Mouse (Mus musculus) B cell, adult 2 months (primary cell): ENCODE measurements around the gene Gbp2.
"Not testable (repeated sequence)": the region's sequence is repeated elsewhere in the genome, so short reads cannot be mapped to it uniquely, and the experiment has no call there.

Source experiments
- DNase-seq, 2 experiments: peaks; one replicate each; pipeline ENCODE4 v3.0.0; 2022

The Gbp2 gene

GRCm38 (mm10) chr3:142620111-142620955 is at the start of gene Gbp2:
Gene Gbp2, plus strand, starts transcription at chr3:142620602.
- DNase-seq = peak; percentile 42 to 49

DNA sequence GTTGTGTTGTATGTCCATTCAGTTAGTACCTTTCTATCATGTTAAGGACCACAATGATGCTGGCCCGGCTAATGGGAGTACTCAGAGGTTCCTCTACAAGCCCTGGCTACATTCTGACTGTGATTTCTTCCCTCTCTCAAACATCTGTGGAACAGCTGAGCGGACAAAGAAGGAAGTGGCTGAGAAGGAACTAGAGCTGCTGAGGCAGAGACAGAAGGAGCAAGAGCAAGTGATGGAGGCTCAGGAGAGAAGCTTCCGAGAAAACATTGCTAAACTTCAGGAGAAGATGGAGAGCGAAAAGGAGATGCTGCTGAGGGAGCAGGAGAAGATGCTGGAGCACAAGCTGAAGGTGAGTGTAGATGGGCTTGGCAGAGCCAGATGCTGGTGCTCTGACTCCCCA is 49.7 kb upstream of the Gbp2 start:
- no peak for DNase-seq

GRCm38 (mm10) chr3:142577108-142577507 is 43.3 kb upstream of the Gbp2 start:
- DNase-seq = no peak

GRCm38 (mm10) chr3:142578342-142578741 is 42.1 kb upstream of the Gbp2 start:
- DNase-seq = no peak

- no peak for DNase-seq
Observed at GRCm38 (mm10) chr3:142583067-142583466, 37.3 kb upstream of the Gbp2 start.

GRCm38 (mm10) chr3:142587386-142587785 is 33.0 kb upstream of the Gbp2 start:
- no peak for DNase-seq

DNA sequence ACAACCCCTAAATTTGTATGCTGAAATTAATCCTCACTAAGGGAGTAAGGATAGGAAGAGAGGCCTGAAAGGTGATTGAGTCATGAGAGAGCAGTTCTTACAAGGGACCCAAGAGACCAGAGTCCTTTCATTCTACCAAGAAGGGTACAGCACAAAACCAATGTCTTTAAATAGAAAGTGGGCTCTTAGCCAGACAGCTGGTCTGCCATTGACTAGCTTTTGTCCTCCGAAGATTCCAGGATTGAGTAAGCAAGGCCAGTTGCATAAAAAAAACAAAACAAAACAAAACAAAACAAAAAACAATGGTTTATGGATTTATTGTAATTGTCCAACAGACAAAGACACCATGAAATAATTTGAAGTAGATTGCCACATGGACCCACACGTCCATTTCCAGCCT is 31.5 kb upstream of the Gbp2 start:
- no peak for DNase-seq

DNA sequence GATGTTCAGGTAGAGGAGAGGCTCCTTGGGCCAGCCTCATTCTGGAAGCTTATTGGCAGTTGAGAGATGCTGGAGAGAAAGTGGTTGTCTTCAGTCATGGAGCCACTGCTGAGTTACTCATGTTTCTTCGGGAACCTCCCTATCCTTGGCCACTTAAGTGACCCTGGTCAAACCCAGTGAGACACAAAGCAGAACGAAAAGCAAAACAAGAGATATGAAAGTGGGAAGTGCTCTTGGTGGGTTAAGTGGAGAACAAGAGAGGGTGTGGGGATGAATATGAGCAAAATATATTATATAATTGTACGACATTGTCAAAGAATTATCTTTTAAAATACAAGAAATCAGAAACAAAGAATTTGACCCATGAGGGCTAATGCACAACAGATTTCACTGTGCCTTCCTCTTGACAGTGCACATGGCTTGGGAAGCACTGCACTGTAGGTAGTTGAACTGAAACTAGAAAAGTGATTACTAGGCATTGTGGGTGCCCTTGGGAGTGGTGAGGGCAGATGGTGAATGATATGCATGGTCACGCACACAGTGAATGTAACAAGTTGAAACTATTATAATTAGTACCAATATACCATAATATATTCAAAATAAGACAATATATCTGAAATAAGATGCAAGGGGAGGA is 29.9 kb upstream of the Gbp2 start:
- peak; percentile 19 to 36 for DNase-seq

- DNase-seq = no peak
Observed at GRCm38 (mm10) chr3:142594547-142594946, 25.9 kb upstream of the Gbp2 start, which contains the start of gene Gbp2b. Gene Gbp2b, plus strand, starts transcription at chr3:142594847.

DNA sequence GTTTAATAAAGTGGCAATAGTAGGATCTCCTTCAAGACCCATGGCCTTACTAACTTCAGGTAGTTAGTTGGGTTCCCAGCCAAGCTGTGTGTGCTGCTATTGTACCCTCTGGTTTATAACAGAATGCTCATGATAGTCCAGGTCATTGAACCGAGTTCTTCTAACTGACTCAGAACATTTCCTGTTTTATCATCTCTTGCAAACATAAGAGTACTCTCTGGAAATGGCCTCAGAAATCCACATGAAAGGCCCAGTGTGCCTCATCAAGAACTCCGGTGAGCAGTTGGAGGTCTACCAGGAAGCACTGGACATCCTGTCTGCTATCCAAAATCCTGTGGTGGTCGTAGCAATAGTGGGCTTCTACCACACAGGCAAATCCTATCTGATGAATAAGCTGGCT is 22.5 kb upstream of the Gbp2 start:
- DNase-seq = no peak

GRCm38 (mm10) chr3:142601675-142602074 is 18.7 kb upstream of the Gbp2 start:
- DNase-seq = no peak

GRCm38 (mm10) chr3:142618658-142619057 is 1.7 kb upstream of the Gbp2 start:
- DNase-seq = peak; percentile 63 to 73

- peak; percentile 24 to 26 for DNase-seq
Observed at GRCm38 (mm10) chr3:142619606-142620005, 796 bp upstream of the Gbp2 start.

DNA sequence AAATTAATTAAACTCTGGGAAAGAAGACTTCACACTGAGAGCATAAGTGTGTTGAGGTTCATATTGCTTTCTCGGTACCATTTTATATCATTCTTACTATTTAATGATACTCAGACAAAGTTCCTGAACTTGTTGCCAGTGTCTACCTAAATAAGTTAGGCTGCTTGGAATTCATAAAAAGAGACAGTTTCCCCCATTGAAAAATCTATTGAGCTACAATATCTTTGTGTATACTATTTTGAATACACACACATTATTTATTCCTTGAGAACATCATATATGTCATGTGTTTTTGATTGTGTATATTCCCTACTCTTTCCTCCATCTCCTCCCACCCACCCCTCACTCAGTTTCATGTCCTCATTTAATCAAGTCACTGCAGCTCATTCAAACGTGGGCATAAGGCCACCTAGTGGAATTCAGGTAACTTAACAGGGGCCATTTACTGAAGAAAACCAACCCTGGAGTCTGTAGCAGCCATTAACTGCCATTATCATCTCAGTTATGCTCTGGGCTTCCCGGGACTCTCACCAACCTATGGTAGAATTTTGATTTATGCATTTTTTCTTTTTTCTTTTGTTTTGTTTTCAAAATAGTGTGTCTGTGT is 657 bp downstream of the Gbp2 start:
- DNase-seq = peak; percentile 42 to 49

GRCm38 (mm10) chr3:142630385-142630784 is 10.0 kb downstream of the Gbp2 start:
- DNase-seq = no peak

DNA sequence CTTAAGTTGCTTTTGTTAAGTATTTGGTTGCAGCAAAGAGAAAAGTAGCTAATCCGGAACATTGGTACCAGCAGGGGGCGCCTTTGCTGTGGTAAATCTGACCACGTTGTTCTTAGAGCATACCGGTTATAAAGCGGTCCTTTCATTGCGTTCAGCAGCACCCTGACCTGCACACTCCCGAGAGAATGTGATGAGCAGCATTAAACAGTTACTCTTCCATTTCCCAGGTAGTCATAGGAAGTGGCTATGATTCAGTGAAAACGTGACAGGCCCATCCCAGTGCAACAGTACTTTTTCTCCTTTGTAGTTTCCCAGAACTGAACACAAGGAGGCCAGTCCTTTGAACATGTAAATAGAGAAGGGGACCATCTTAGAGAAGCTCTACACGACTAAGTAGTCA is 19.8 kb downstream of the Gbp2 start:
- DNase-seq = peak; percentile 78 to 79

DNA sequence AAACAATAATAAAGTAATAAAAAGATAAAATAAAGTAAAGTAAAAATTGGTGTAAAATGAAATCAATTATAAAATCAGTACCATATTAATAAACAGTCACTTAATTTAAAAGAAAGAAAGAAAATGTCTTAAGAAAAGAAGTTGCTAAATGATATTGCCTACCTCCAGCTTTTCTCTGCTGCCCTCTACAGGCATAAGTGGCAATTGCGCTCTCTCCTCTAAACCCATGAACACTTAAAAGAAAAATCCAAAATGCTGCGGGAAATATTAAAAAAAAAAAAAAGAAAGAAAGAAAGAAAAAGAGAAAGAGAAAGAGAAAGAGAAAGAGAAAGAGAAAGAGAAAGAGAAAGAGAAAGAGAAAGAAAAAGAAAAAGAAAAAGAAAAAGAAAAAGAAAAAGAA is 25.5 kb downstream of the Gbp2 start:
- DNase-seq = peak; percentile 79

GRCm38 (mm10) chr3:142647836-142648235 is 27.4 kb downstream of the Gbp2 start:
- DNase-seq = not testable (repeated sequence)

DNA sequence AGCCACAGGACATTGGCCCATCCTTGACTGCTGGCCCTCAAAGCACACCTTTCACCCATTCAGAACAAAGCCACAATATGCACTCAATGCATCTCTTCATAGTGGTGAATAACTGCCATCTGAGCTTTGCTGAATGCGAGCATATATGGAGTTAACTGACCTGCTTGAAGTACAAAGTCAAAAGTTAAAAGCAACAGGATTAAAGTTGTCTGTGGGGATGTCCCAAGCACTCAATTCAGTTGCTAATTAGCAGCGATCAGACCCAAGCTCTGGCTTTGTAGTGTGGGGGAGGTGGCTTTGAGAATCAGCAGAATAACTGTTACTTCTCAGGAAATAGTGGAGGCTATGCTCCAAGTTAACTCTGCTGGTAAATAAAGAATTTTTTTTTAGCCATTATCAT is 29.8 kb downstream of the Gbp2 start:
- no peak for DNase-seq

DNA sequence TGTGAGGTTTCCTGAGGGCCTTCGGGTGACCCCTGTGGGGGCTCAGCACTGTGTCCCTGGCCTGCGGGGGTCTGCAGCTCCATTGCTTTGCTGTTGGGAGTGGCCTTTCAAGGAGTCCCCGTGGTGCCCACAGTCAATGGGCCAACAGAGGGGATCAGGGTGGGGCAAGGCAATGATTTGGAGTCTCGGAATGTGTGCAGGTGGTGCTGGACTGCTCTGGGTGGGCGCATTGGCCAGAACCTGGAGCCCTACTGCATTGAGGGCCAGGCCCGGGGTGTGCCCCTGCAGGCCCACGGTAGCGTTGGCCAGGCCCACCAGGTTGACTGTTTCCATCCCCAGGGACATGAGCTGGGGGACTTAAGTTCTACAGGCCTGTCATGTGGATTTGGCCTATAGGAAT is 44.3 kb downstream of the Gbp2 start:
- no peak for DNase-seq

GRCm38 (mm10) chr3:142674607-142675006 is 54.2 kb downstream of the Gbp2 start:
- DNase-seq = no peak
